Mouse (Mus musculus) heart, postnatal 14 days (tissue): Measurements from ENCODE around the gene Gpr142. TPM values are rescaled to one million over a fixed set of nuclear protein-coding genes. Genes with fewer than 3 reads are reported as not detected.

ENCODE experiments used
- total RNA-seq, 2 experiments: library from RNA; stranded (reverse); gene quantifications; 2 replicates each; pipeline ENCODE4 v1.2.3; 2021

The Gpr142 gene
- total RNA-seq, 2 experiments from 2014 or later: not detected

Other genes starting within 250 kb of the Gpr142 start
- 100 to 1,000 TPM; 606 to 649 TPM for gene Rpl38, start 130.4 kb upstream of the Gpr142 start, total RNA-seq
- gene Ttyh2, start 123.5 kb upstream of the Gpr142 start, total RNA-seq: 10 to 100 TPM; 11.3 to 13.4 TPM
- gene Dnaic2, start 71.5 kb upstream of the Gpr142 start, total RNA-seq: under 1 TPM; 0.27 to 0.60 TPM
- 1 to 10 TPM in 1 of 2 experiments, under 1 TPM in 1; 0.27 to 1.3 TPM for gene Kif19a, start 33.5 kb upstream of the Gpr142 start, total RNA-seq
- gene Btbd17, start 3.0 kb upstream of the Gpr142 start, total RNA-seq: under 1 TPM in 1 of 2 experiments, not detected in 1; 0.12 TPM
- 10 to 100 TPM in 1 of 2 experiments, 1 to 10 TPM in 1; 7.4 to 10.7 TPM for gene Gprc5c, start 52.2 kb downstream of the Gpr142 start, total RNA-seq
- gene Cd300a, start 91.1 kb downstream of the Gpr142 start, total RNA-seq: 1 to 10 TPM in 1 of 2 experiments, under 1 TPM in 1; 1.00 to 1.2 TPM
- gene Cd300lb, start 135.5 kb downstream of the Gpr142 start, total RNA-seq: under 1 TPM; 0.65 to 0.78 TPM
- gene Cd300c, start 170.2 kb downstream of the Gpr142 start, total RNA-seq: not detected
- gene Cd300ld, start 191.0 kb downstream of the Gpr142 start, total RNA-seq: under 1 TPM; 0.88 to 1.00 TPM
- 1 to 10 TPM; 1.5 to 2.3 TPM for gene Cd300c2, start 203.0 kb downstream of the Gpr142 start, total RNA-seq
- not detected for gene Cd300ld2, start 217.3 kb downstream of the Gpr142 start, total RNA-seq
- not detected for gene Cd300ld4, start 228.1 kb downstream of the Gpr142 start, total RNA-seq
- gene Cd300ld5, start 238.8 kb downstream of the Gpr142 start, total RNA-seq: 1 to 10 TPM in 1 of 2 experiments, not detected in 1; 1.4 TPM
- 1 to 10 TPM; 4.9 to 8.1 TPM for gene Cd300ld3, start 249.5 kb downstream of the Gpr142 start, total RNA-seq